Mouse (Mus musculus) WW6 (cell line): ENCODE results near the gene Mtmr11.
"Not testable (repeated sequence)": the region's sequence is repeated elsewhere in the genome, so short reads cannot be mapped to it uniquely, and the experiment has no call there.

Experiments used
- DNase-seq: peaks from one replicate; pipeline ENCODE4 v3.0.0-alpha.2; 2013; ENCODE audit warnings: low read depth, low spot score

Gene Mtmr11

DNA sequence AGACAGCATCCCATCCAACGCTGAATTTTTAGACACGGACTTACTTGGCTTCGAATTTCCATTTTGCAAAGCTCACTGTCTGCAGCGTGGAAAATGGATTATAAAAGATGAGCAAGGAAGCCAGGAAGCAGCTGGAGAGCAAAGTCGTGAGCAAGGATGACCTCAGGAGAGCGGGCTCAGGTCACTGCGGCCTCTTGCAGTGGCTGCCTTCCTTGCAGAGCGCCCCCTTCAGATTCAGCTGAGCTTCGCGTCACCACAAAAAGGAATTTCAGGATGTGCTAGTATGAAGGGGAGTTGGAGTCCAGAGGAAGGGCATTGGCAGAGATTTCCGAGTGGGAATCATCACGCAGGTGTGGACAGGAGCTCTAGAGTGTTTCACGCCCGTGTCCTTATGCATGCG, 47.4 kb downstream of the Mtmr11 start:
- no peak for DNase-seq

DNA sequence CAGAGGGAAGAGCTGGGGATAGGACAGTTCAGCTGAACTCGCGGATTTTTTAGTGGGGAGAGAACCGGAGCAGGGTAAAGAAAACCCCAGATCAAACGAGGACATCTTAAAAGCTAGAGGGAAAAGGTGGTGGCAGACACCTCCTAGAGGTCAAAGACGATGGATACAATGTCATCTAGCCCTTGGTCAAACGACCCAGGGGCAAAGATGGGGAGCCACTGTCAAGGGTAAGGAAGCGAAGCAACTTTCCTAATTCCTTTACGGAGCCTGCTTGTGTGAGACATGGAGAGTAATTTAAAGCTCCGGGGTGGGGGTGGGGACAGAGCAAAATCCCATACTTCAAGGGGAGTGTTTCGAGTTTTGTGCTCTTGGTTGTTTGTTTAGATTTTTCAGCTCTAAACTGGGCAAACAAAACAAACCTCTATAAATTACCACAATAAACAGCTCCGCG, 57.4 kb downstream of the Mtmr11 start:
- DNase-seq = no peak

DNA sequence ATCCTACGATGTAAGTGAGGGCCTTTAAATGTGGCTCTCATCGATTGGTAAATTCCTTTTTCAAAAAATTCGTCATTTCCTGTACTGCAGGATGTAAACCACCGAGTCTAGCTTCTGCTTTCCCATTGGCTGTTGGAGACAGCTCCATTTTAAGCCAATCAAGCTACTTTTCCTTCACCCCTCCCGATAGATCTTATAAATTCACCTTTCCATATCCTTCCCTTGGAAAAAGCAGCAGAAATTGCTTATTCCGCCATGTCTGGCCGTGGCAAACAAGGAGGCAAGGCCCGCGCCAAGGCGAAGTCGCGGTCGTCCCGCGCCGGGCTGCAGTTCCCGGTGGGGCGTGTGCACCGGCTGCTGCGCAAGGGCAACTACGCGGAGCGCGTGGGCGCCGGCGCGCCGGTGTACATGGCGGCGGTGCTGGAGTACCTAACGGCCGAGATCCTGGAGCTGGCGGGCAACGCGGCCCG, 57.9 kb downstream of the Mtmr11 start, which contains the start of the genes Bola1 and Hist2h2ab:
TSS of gene Bola1 (minus strand) at position 49 of the 470 bp plus-strand sequence.
TSS of gene Hist2h2ab (plus strand) at position 205 of the 470 bp plus-strand sequence.
- no peak for DNase-seq

DNA sequence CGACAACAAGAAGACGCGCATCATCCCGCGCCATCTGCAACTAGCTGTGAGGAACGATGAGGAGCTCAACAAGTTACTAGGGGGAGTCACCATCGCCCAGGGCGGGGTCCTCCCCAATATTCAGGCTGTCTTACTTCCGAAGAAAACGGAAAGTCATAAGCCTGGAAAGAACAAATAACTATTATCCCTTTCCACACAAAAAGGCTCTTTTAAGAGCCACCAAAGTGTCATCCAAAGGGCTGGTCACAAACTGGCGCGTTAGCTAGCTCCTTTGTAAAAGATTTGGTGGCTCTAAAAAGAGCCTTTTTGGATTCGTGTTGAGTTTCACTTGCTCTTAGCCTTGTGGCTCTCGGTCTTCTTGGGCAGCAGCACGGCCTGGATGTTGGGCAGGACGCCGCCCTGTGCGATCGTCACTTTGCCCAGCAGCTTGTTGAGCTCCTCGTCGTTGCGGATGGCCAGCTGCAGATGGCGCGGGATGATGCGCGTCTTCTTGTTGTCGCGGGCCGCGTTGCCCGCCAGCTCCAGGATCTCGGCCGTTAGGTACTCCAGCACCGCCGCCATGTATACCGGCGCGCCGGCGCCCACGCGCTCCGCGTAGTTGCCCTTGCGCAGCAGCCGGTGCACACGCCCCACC, 58.4 kb downstream of the Mtmr11 start:
- not testable (repeated sequence) for DNase-seq

DNA sequence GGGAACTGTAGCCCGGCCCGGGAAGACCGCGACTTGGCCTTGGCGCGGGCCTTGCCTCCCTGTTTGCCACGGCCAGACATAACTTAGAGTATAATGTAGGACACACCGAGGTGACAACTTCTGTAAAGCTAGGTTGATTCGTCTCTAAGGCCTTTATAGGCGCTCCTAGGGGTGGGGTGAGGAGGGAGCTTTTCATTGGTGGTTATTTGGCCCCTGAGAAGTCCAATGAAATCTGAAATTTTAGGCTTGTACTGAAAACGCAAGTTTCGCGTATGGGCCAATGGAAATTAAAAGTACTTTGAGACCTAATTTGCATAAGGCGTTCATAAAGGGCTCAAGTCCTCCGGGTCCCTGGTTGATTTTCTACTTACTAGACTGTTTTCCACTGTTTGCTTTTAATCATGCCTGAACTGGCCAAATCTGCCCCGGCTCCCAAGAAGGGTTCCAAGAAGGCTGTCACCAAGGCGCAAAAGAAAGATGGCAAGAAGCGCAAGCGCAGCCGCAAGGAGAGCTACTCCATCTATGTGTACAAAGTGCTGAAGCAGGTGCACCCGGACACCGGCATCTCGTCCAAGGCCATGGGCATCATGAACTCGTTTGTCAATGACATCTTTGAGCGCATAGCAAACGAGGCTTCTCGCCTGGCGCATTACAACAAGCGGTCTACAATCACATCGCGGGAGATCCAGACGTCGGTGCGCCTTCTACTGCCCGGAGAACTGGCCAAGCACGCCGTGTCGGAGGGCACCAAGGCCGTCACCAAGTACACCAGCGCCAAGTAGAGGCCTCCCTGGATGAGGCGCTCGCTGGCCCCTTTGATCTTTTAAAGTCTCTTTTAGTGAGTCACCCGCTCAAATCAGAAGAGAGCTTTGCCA, 59.2 kb downstream of the Mtmr11 start, which contains the start of the genes Hist2h2ac and Hist2h2be:
TSS of gene Hist2h2ac (minus strand) at position 116 of the 875 bp plus-strand sequence.
TSS of gene Hist2h2be (plus strand) at position 355 of the 875 bp plus-strand sequence.
- no peak for DNase-seq
